Mouse (Mus musculus) liver, embryonic 14.5 days (tissue): ENCODE results near the gene Ets1. TPM values are rescaled to one million over a fixed set of nuclear protein-coding genes. Genes with fewer than 3 reads are reported as not detected.
A peak's percentile ranks its signal among the peaks of the same experiment; 100 is the strongest.

Experiments
- ATAC-seq: fragments of 200-750 bp; cut with Nextera tagmentation; 2 replicates; pipeline ENCODE4 v1.8.0; 2017; ENCODE audit warnings: moderate number of reproducible peaks, mild to moderate bottlenecking, moderate library complexity; ENCODE audit not compliant: insufficient read depth
- DNase-seq, 3 experiments: peaks; one replicate each; pipeline ENCODE4 v3.0.0-alpha.2; 2012 to 2013; ENCODE audit warnings: low read depth in 3 of 3, low spot score in 3 of 3
- H3K27ac ChIP-seq: fragments of 300-500 bp; sonication (generic); 2 replicates; pipeline ENCODE4 v1.5.1; 2014; ENCODE audit warnings: moderate library complexity, mild to moderate bottlenecking, control low read depth, inconsistent platforms
- H3K27me3 ChIP-seq: fragments of 300-500 bp; sonication (generic); 2 replicates; pipeline ENCODE4 v1.6.1; 2014; ENCODE audit warnings: mild to moderate bottlenecking, low read length, moderate library complexity; ENCODE audit not compliant: control insufficient read depth, insufficient read depth
- H3K36me3 ChIP-seq: fragments of 300-500 bp; sonication (generic); replicated peaks from 2 replicates; pipeline ENCODE4 v1.6.1; 2014; ENCODE audit warnings: low read depth; ENCODE audit not compliant: control insufficient read depth, insufficient read depth
- H3K4me1 ChIP-seq, 2 experiments: fragments of 200-500 bp in 1 of 2; fragments of 300-500 bp in 1 of 2; sonication (generic) in 1 of 2; replicated peaks; 2 replicates each; pipeline ENCODE4 v1.6.1; 2012 to 2014; ENCODE audit warnings: antibody characterized with exemption in 1 of 2, inconsistent platforms in 1 of 2, low read length in 1 of 2; ENCODE audit not compliant: control insufficient read depth in 2 of 2, insufficient read depth in 2 of 2
- H3K4me2 ChIP-seq: fragments of 300-500 bp; sonication (generic); 2 replicates; pipeline ENCODE4 v1.6.1; 2014; ENCODE audit warnings: low read depth, mild to moderate bottlenecking, control low read depth, moderate library complexity
- H3K4me3 ChIP-seq, 2 experiments: fragments of 200-500 bp in 1 of 2; fragments of 300-500 bp in 1 of 2; sonication (generic) in 1 of 2; 2 replicates each; pipeline ENCODE4 v1.5.1; 2012 to 2014; ENCODE audit warnings: low read depth in 2 of 2, low read length in 2 of 2, mild to moderate bottlenecking in 2 of 2, control low read depth in 1 of 2, inconsistent platforms in 1 of 2, moderate library complexity in 1 of 2; ENCODE audit not compliant: insufficient read depth in 1 of 2
- H3K9ac ChIP-seq: fragments of 300-500 bp; sonication (generic); replicated peaks from 2 replicates; pipeline ENCODE4 v1.6.1; 2014; ENCODE audit warnings: mild to moderate bottlenecking, control low read depth, moderate library complexity
- H3K9me3 ChIP-seq: fragments of 300-500 bp; sonication (generic); 2 replicates; pipeline ENCODE4 v1.6.1; 2016; ENCODE audit warnings: low read length, mixed read lengths; ENCODE audit not compliant: control insufficient read depth
- CTCF ChIP-seq: IDR thresholded peaks from 2 replicates; pipeline ENCODE4 v1.5.1; 2016; ENCODE audit warnings: antibody characterized with exemption, low read depth, control low read depth
- EP300 ChIP-seq: IDR thresholded peaks from 2 replicates; pipeline ENCODE4 v1.6.1; 2016; ENCODE audit warnings: antibody characterized with exemption, low read depth
- WGBS: fragments of 180-500 bp; shearing (Covaris S2); extraction: QIAGEN DNeasy Blood & Tissue Kit; methylation state at CpG from one replicate; pipeline ENCODE4 v1.1.7; 2014; ENCODE audit not compliant: insufficient replicate concordance; 5-methylcytosine and 5-hydroxymethylcytosine counted together
- polyA plus RNA-seq, 2 experiments: library from polyadenylated mRNA; depleted of rRNA in 1 of 2; stranded (reverse) in 1 of 2; unstranded in 1 of 2; fragments of >200 nt; fragmentation: Nextera tagmentation in 1 of 2; extraction: Ambion mirVana in 1 of 2; gene quantifications; 2 replicates each; pipeline versions ENCODE4 v1.2.1 to v1.2.3; 2012 to 2014

The Ets1 gene
- polyA plus RNA-seq, 2 experiments = 4.4 to 8.0 TPM

DNA sequence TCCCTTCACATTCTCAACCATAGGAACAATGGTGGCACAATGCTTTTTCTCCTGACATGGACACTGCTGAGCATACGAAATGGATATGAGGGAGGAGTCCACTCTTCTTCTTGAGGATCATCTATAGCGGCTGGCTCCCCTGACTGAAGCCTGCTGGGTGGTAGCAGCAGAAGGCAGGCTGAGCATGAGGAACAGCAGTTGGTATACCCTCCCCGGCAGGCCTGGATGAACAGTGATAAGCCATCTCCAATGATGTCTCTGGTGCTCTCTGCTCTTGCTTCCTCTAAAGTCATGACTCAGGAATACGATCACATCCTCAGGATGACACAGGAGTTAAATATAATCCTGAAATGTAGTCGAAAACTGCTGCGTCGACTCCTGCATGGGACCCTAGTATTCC is 32.9 kb upstream of the Ets1 start:
- 21% methylated on average over 7 of the region's 7 CpGs for WGBS
- DNase-seq (peak in 2 of 3 experiments; percentile 25 to 27), ATAC-seq (peak; percentile 54)
- H3K27ac ChIP-seq = peak overlapping the region; percentile 22; the same call in 1 of the 2 replicates
- H3K27me3 ChIP-seq = no peaks in the 10 kb centered on the region
- H3K4me2 ChIP-seq = no peak overlapping the region
- no peak overlapping the region for H3K4me3 ChIP-seq
- TF ChIP-seq EP300 (no peak), CTCF (no peak)
- no peak overlapping the region for H3K9ac ChIP-seq
- H3K36me3 ChIP-seq = no peaks in the 10 kb centered on the region
- H3K4me1 ChIP-seq = peaks cover 37 to 48% of the 10 kb centered on the region in 2 experiments
- H3K9me3 ChIP-seq = no peaks in the 10 kb centered on the region

DNA sequence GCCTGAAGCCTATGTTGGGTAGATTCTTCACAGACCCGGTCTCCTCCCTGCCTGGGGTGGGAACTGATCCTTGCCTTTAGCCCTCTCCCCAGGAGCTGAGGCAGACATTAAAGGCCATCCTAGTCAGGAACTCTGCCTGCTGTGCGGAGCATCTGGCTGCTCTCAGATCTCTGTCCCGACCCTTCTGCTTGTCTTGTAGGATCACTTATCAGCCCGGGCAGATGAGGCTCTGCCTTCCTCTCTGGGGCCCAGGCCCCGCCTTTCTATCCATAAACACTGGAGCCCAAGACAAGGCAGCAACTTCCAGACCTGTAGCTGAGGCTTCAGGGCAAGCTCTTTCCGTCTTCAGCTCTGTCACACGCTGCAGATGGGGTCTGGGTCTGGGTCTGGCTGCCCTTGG is 28.8 kb upstream of the Ets1 start:
- Histone ChIP-seq H3K4me2 (peak overlapping the region; percentile 82), H3K9me3 (no peaks in the 10 kb centered on the region), H3K27ac (peak overlapping the region; percentile 84), H3K4me1 (peaks cover 52 to 65% of the 10 kb centered on the region in 2 experiments), H3K4me3 (peak overlapping the region; percentile 37 to 38), H3K36me3 (no peaks in the 10 kb centered on the region), H3K9ac (peak overlapping the region; percentile 71), H3K27me3 (no peaks in the 10 kb centered on the region)
- TF ChIP-seq EP300 (peak; percentile 88), CTCF (no peak)
- DNase-seq (peak; percentile 75 to 79 (median 77)), ATAC-seq (peak; percentile 95)
- 6% methylated on average over 7 of the region's 7 CpGs for WGBS

DNA sequence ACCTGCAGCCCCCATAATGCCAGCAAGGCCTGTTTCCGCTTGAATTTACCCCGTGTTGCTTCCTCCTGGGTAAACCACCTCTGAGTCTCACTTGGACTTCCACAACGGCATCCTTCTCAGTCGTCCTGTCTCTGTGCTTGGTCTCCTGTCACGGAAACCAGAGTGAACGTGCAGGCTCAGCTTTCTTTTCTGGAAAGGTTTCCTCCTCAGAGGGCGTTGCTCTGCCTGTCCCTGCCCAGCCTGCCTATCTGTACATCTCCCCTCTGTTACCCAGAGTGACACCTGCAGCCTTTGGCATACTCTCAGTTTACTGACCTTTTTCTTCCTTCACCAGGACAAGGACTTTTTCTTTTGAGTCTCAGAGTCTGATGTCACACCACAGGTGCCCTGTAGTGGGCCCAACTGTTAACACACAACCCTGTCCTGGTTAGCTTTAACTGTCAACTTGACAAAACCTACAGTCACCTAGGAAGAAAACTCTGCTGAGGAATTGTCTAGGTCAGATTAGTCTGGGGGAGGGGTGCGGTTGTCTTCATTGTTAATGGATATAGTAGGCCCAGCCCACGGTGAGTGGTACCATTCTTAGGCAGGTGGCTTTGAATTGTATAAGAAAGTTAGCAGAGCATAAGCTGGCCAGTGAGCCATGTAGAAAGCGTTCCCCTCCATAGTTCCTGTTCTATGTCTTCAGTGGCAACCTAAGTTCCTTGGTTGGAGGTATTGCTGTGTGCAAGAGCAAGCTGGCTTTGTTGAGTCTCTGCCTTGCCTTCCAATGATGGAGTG is 27.0 kb upstream of the Ets1 start:
- peaks cover 41 to 48% of the 10 kb centered on the region in 2 experiments for H3K4me1 ChIP-seq
- no peak overlapping the region; the same call in 1 of the 2 replicates for H3K9ac ChIP-seq
- no peak overlapping the region for H3K4me3 ChIP-seq
- TF ChIP-seq EP300 = no peak
- no peaks in the 10 kb centered on the region for H3K36me3 ChIP-seq
- ATAC-seq = 0 out of 2 replicates have a peak, but pooled peaks have one; percentile 21
- 62% methylated on average over 10 of the region's 10 CpGs for WGBS
- H3K27ac ChIP-seq = peak overlapping the region; percentile 19
- no peaks in the 10 kb centered on the region for H3K9me3 ChIP-seq
- no peaks in the 10 kb centered on the region for H3K27me3 ChIP-seq
- no peak for DNase-seq
- peak overlapping the region; percentile 31 for H3K4me2 ChIP-seq

DNA sequence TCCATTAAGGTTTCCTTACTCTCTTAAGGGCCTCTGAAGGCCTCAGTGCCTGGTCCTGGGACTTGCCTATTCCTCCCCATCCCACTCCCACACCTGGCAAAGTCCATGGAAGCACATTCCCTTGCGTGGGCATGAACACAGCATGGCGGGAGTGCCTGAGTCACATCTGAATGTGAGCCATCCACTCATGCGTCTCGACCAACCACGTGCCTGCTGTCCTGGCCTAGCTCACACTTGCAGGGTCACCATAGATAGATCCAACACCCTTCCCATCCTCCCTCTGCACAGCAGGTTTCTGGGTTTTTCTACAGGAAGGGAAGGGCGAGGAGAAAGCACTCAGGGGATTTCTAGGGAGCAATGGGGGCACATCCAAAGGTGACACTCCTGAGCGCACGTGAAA is 25.8 kb upstream of the Ets1 start:
- no peak for TF ChIP-seq CTCF
- TF ChIP-seq EP300 = no peak
- DNase-seq = no peak
- Histone ChIP-seq H3K4me2 (no peak overlapping the region), H3K9ac (no peak overlapping the region), H3K27me3 (no peaks in the 10 kb centered on the region), H3K4me1 (peaks cover 40 to 43% of the 10 kb centered on the region in 2 experiments), H3K9me3 (no peaks in the 10 kb centered on the region), H3K4me3 (no peak overlapping the region), H3K36me3 (no peaks in the 10 kb centered on the region), H3K27ac (no peak overlapping the region)
- ATAC-seq = no peak
- WGBS = 81% methylated on average over 8 of the region's 8 CpGs

DNA sequence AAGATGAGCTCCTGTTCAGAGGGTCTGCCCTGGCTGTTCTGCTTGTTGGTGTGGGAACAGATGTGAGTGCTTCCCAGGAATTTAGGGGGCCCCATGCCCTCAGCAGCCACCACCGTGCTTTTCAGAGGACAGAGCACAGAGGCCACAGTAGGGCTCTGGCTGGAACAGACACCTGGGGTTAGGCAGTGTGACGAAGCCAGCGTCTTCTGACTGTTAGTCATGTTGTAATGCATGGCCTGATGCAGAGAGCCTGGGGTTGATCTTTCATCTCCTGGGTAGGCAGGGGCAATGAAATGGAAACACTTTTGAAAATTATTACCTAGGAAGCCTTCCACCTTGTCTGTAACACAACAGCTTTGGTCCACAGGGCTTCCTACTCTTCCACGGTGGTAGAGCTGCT is 25.4 kb upstream of the Ets1 start:
- no peak overlapping the region for H3K27ac ChIP-seq
- WGBS = 73% methylated on average over 4 of the region's 4 CpGs

More for the DNA sequence above, 25.4 kb upstream of the Ets1 start:
- H3K4me2 ChIP-seq = no peak overlapping the region
- ATAC-seq = no peak
- H3K4me3 ChIP-seq = no peak overlapping the region
- H3K36me3 ChIP-seq = no peaks in the 10 kb centered on the region
- H3K9ac ChIP-seq = no peak overlapping the region
- no peak for DNase-seq
- TF ChIP-seq CTCF = no peak
- TF ChIP-seq EP300 = no peak
- peaks cover 36 to 40% of the 10 kb centered on the region in 2 experiments for H3K4me1 ChIP-seq
- H3K9me3 ChIP-seq = no peaks in the 10 kb centered on the region
- H3K27me3 ChIP-seq = no peaks in the 10 kb centered on the region
